Mouse (Mus musculus) bone marrow macrophage, adult 2 months (primary cell): ENCODE data around the gene Proser1.

ENCODE experiments used
- CTCF ChIP-seq: IDR thresholded peaks from 2 replicates; pipeline ENCODE4 v1.5.1; 2012; ENCODE audit warnings: low read depth, mild to moderate bottlenecking, low read length, moderate library complexity
- POLR2A ChIP-seq: IDR thresholded peaks from 2 replicates; pipeline ENCODE4 v1.6.1; 2012; ENCODE audit warnings: mild to moderate bottlenecking, low read depth, low read length, borderline replicate concordance

DNA sequence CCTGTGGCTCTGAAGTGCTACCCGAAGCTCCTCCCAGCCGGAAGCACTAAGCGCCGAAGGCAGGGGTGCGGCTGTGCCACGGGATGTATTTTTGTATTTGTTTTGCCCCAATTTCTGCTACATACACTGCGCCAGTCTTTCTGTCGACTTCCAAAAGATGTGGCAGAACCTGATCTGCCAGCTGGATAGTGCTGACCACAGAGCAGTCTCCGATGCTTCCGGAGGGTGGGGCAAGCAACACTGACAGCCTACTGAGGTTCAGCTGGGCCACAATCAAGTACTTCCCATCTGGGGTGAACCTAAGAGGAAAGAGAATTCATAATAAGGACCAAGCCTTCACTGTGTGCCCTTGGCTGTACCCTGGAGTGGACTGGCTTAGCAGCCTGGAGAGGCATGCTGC lies 11.1 kb upstream of the Proser1 start:
- TF ChIP-seq CTCF (no peak), POLR2A (no peak)
